In the genomic region with DNA sequence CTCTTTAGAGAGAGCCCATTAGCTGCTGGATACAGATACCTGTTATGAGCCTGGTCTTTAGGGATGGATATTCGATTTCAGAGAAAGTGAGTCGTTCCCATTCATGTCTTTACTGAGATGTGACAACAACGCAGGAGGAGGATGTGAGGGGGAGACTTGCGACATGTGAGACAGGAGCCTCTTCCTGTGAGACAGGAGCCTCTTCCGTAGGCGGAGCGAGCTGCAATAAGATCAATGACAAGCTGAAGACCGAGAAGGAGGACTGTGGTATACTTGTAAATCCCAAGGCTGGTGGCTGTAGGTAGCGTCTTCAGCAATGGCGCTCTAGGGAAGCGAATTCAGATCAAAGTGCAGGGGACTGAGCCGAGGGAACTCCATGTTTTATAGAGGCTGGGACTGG, we compare ENCODE assay signal across 22 mouse cellular contexts. TPM values are rescaled to one million over a fixed set of nuclear protein-coding genes. Genes with fewer than 3 reads are reported as not detected.
DNase-seq lines count a peak whose midpoint lies in the region; ATAC-seq lines count a peak whose summit lies in the region.
"Had no signal": no experiment of that assay in that cellular context is flagged by ENCODE, and none has a peak within 500 bp of the region (broad histone marks: within the 10 kb centered on the region; RNA-seq: fewer than 3 reads in every experiment).

No protein-coding gene starts in this region.

- peaks cover 28% of the 10 kb centered on the region for H3K27me3 ChIP-seq in heart, embryonic 12.5 days (replicated peaks)
- H3K27me3 ChIP-seq in neural tube, embryonic 15.5 days (replicated peaks), result no peaks in the 10 kb centered on the region

- H3K36me3 ChIP-seq in heart, embryonic 12.5 days, result no peaks in the 10 kb centered on the region
- H3K36me3 ChIP-seq in neural tube, embryonic 15.5 days, result no peaks in the 10 kb centered on the region
- H3K36me3 ChIP-seq: embryonic facial prominence, embryonic 12.5 days had no signal

- H3K9me3 ChIP-seq in heart, embryonic 12.5 days (replicated peaks), result no peaks in the 10 kb centered on the region
- H3K9me3 ChIP-seq in neural tube, embryonic 15.5 days (replicated peaks), result no peaks in the 10 kb centered on the region
- H3K9me3 ChIP-seq: embryonic facial prominence, embryonic 12.5 days had no signal

- 26% methylated on average over 12 of the region's 12 CpGs for WGBS in heart, embryonic 12.5 days
- WGBS in neural tube, embryonic 15.5 days, result 39% methylated on average over 12 of the region's 12 CpGs

- no peak for DNase-seq in heart, postnatal 4 days
- peak; percentile 83 for DNase-seq in CD4-positive helper T cell, adult 2 months (ENCODE audit: low read depth, low spot score)
- no peak for DNase-seq in frontal cortex, postnatal 36 days (ENCODE audit: low spot score in 2 of 2)
- no peak for DNase-seq in adrenal gland, adult 8-10 months
- no peak for DNase-seq in right cerebral cortex, postnatal 10 days (ENCODE audit: low spot score in 2 of 2)
- DNase-seq: adrenal gland, adult 2 months; B cell, adult 2 months; cerebellum, adult 11 months; gastrocnemius, postnatal 14 days; right cerebral cortex, adult 18-20 months had no signal

- H3K9ac ChIP-seq in heart, embryonic 12.5 days, result no peak overlapping the region
- H3K9ac ChIP-seq in neural tube, embryonic 15.5 days (replicated peaks), result no peak overlapping the region
- H3K9ac ChIP-seq: embryonic facial prominence, embryonic 12.5 days had no signal

- H3K4me3 ChIP-seq in heart, embryonic 12.5 days, result no peak overlapping the region
- H3K4me3 ChIP-seq in neural tube, embryonic 15.5 days (replicated peaks), result no peak overlapping the region
- H3K4me3 ChIP-seq: embryonic facial prominence, embryonic 12.5 days; myocyte had no signal

- ATAC-seq in heart, embryonic 12.5 days (ENCODE audit: insufficient number of reproducible peaks, low FRiP score), result no peak
- 0 out of 2 replicates have a peak, but pooled peaks have one; percentile 15 for ATAC-seq in common myeloid progenitor, adult 5-6 weeks (replicated peaks; ENCODE audit: low read depth, poor library complexity, severe bottlenecking)
- no peak for ATAC-seq in neural tube, embryonic 15.5 days (ENCODE audit: low FRiP score)

- no peak overlapping the region for H3K27ac ChIP-seq in heart, embryonic 12.5 days (ENCODE audit: poor library complexity, severe bottlenecking)
- H3K27ac ChIP-seq in neural tube, embryonic 15.5 days (replicated peaks), result no peak overlapping the region
- H3K27ac ChIP-seq: embryonic facial prominence, embryonic 12.5 days; macrophage had no signal

- H3K4me2 ChIP-seq in heart, embryonic 12.5 days, result 0 out of 2 replicates have a peak overlapping the region, but pooled peaks have one; percentile 26
- H3K4me2 ChIP-seq in neural tube, embryonic 15.5 days, result peak overlapping the region; percentile 38
- H3K4me2 ChIP-seq: embryonic facial prominence, embryonic 12.5 days had no signal

- 0 out of 2 replicates have a peak, but pooled peaks cover 3% of the 10 kb centered on the region for H3K4me1 ChIP-seq in heart, embryonic 12.5 days (replicated peaks)
- peaks cover 12% of the 10 kb centered on the region for H3K4me1 ChIP-seq in neural tube, embryonic 15.5 days

RNA-seq across cellular contexts. Expression of a gene that starts 0.8 kb away (rescaled TPM):
- polyA plus RNA-seq in heart, embryonic 12.5 days (2016; fragmentation: Nextera tagmentation; extraction: Ambion mirVana), result not detected in 2 replicates
- total RNA-seq in heart, postnatal 4 days (2021), result not detected
- not detected in 2 replicates for total RNA-seq in common myeloid progenitor, adult 5-6 weeks (2017)
- 0.08 and 0.15 TPM in 2 replicates for polyA plus RNA-seq in neural tube, embryonic 15.5 days (2015; fragmentation: Nextera tagmentation; extraction: Ambion mirVana)
- total RNA-seq in adrenal gland, adult 8-10 months (2022), result not detected
- total RNA-seq: adrenal gland, adult 2 months; gastrocnemius, postnatal 14 days; left cerebral cortex, postnatal 14 days had no signal
- polyA plus RNA-seq: adrenal gland, adult 2 months; embryonic facial prominence, embryonic 12.5 days; heart, postnatal 0 days; intestine, embryonic 14.5 days; liver, embryonic 16.5 days; macrophage; myocyte; stomach, embryonic 16.5 days had no signal

RNA-seq across cellular contexts. Expression of a gene that starts 3.8 kb away (rescaled TPM):
- 5.0 and 5.5 TPM in 2 replicates for polyA plus RNA-seq in heart, embryonic 12.5 days (2016; fragmentation: Nextera tagmentation; extraction: Ambion mirVana)
- 1 to 10 TPM; 3.1 to 3.7 TPM for total RNA-seq in heart, postnatal 4 days (2021)
- total RNA-seq in common myeloid progenitor, adult 5-6 weeks (2017), result 4.1 and 6.6 TPM in 2 replicates
- polyA plus RNA-seq in neural tube, embryonic 15.5 days (2015; fragmentation: Nextera tagmentation; extraction: Ambion mirVana), result 12.7 and 14.8 TPM in 2 replicates
- total RNA-seq in adrenal gland, adult 8-10 months (2022), result 10 to 100 TPM; 16.5 to 19.3 (median 18.1) TPM

RNA-seq across cellular contexts. Expression of a gene that starts 31.4 kb away (rescaled TPM):
- polyA plus RNA-seq in heart, embryonic 12.5 days (2016; fragmentation: Nextera tagmentation; extraction: Ambion mirVana), result 106 and 110 TPM in 2 replicates
- 10 to 100 TPM; 37.5 to 39.9 TPM for total RNA-seq in heart, postnatal 4 days (2021)
- 133 and 134 TPM in 2 replicates for total RNA-seq in common myeloid progenitor, adult 5-6 weeks (2017)
- 96.3 and 118 TPM in 2 replicates for polyA plus RNA-seq in neural tube, embryonic 15.5 days (2015; fragmentation: Nextera tagmentation; extraction: Ambion mirVana)
- total RNA-seq in adrenal gland, adult 8-10 months (2022), result 10 to 100 TPM; 41.7 to 58.6 (median 52.8) TPM

RNA-seq across cellular contexts. Expression of a gene that starts 51.3 kb away (rescaled TPM):
- not detected in 2 replicates for polyA plus RNA-seq in heart, embryonic 12.5 days (2016; fragmentation: Nextera tagmentation; extraction: Ambion mirVana)
- not detected for total RNA-seq in heart, postnatal 4 days (2021)
- not detected in 2 replicates for total RNA-seq in common myeloid progenitor, adult 5-6 weeks (2017)
- polyA plus RNA-seq in neural tube, embryonic 15.5 days (2015; fragmentation: Nextera tagmentation; extraction: Ambion mirVana), result not detected in 2 replicates
- total RNA-seq in adrenal gland, adult 8-10 months (2022), result under 1 TPM in 2 of 4 experiments, not detected in 2; 0.27 to 0.34 TPM
- total RNA-seq: gastrocnemius, postnatal 14 days; left cerebral cortex, postnatal 14 days had no signal
- polyA plus RNA-seq: adrenal gland, adult 2 months; embryonic facial prominence, embryonic 12.5 days; forebrain, embryonic 11.5 days; heart, postnatal 0 days; intestine, embryonic 14.5 days; liver, embryonic 16.5 days; macrophage; myocyte; stomach, embryonic 16.5 days had no signal

RNA-seq across cellular contexts. Expression of a gene that starts 53.6 kb away (rescaled TPM):
- polyA plus RNA-seq in heart, embryonic 12.5 days (2016; fragmentation: Nextera tagmentation; extraction: Ambion mirVana), result not detected in 2 replicates
- total RNA-seq in heart, postnatal 4 days (2021), result not detected
- not detected in 2 replicates for total RNA-seq in common myeloid progenitor, adult 5-6 weeks (2017)
- not detected in 2 replicates for polyA plus RNA-seq in neural tube, embryonic 15.5 days (2015; fragmentation: Nextera tagmentation; extraction: Ambion mirVana)
- total RNA-seq in adrenal gland, adult 8-10 months (2022), result under 1 TPM in 1 of 4 experiments, not detected in 3; 0.48 TPM
- total RNA-seq: adrenal gland, adult 2 months; gastrocnemius, postnatal 14 days; left cerebral cortex, postnatal 14 days had no signal
- polyA plus RNA-seq: adrenal gland, adult 2 months; forebrain, embryonic 11.5 days; heart, postnatal 0 days; intestine, embryonic 14.5 days; liver, embryonic 16.5 days; macrophage; myocyte; stomach, embryonic 16.5 days had no signal
